Mouse (Mus musculus) spleen, adult 2 months (tissue): Measurements from ENCODE around the gene Cdh23.

Experiments used
- CTCF ChIP-seq: fragments of 200-500 bp; IDR thresholded peaks from 2 replicates; pipeline ENCODE4 v1.5.1; 2011; ENCODE audit warnings: mild to moderate bottlenecking, inconsistent platforms; ENCODE audit not compliant: insufficient read depth, insufficient read length, insufficient replicate concordance; ENCODE audit errors: extremely low read depth
- POLR2A ChIP-seq: fragments of 200-500 bp; IDR thresholded peaks from 2 replicates; pipeline ENCODE4 v1.6.1; 2011; ENCODE audit warnings: low read depth, low read length, inconsistent platforms

DNA sequence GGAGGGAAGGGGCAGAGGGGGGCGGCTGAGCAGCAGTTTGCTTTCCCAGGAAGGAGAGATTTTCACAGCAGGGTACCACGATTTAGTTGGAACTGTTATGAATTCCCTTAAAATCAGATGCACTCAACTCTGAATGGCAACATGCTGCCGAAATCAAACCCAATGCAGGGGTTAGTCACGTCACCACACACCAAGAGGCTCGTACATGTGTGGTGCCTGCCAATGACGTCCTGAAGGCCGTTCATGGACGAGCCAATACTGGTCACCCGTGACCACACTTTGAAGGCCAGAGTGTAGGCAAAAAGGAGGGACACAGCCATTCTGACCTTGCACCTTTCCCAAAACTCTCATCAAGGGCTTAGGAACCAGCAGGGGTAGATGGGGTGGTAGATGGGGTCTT is 35.3 kb downstream of the Cdh23 start:
- TF ChIP-seq CTCF: no peak
- no peak for TF ChIP-seq POLR2A
